Mouse (Mus musculus) left cerebral cortex, postnatal 25 days (tissue): ENCODE measurements at regions not wholly inside any gene's neighbourhood (a gene's known extent, or its start where the extent isn't known, plus 50 kb on each side); places are given as distances from the start of the nearest gene placed in this dataset.

ENCODE experiments used
- DNase-seq, 2 experiments: peaks; one replicate each; pipeline ENCODE4 v3.0.0; 2022; ENCODE audit warnings: low spot score in 2 of 2, mixed read lengths in 1 of 2
- intact Hi-C: fragments of 180-260 bp; cut with DNase I; formaldehyde crosslinking; loops from one replicate; pipeline ENCODE4 v1.15.1; 2025

DNA sequence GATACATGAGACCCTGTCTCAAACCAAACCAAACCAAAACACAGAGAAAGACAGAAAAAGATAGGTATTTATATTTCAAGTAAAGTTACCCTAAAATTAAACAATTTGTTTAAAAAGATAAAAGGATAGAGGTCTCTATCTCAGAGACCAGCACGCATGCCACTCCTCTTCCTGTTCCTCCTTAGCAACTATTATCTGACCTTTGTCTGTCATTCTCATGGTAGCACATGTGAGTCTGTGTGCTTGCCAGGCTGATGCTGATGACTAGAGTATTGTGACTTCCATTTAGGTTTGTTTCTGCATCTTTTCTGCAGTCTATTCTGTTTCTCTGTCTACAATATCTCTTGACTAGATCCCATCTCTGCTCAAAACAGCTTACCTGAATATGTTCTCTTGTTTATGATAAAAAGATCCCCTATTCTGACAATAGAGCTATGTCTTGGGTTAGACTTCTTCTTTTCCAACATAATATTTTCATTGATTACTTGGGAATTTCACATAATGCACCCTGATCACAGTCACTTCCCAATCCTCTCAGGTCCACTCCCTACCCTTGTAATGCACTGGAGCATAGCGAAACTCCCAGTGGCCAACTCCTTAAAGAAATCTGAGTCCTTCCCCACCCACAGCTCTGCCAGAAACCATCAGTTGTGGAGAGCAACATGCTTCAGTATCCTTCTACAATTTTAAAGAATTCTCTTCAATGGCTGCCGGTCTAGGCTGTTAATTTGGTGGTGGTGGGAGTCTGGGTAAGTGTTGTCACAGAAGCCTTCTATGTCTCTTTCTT is 115.7 kb upstream of the Nrp1 start:
- intact Hi-C loops = no loop called here
- DNase-seq = no peak

DNA sequence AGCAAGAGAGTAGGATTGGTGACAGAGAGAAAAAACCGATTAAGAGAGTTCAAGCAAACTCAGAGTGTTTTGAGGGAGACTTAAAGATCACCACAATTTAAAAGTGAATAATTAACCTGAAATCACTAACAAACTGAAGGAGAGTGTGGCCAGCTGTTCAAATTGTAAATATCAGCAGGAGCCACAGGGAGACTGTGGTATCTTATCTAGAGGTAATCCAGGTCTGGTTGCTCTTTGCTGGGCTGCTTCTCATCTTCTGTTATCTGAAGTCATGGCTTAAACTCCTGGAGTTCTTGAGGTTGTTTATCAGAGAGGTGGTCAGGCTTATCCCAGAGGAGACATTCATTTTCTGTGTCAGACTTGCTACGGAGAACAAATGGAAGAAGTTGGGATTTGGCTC is 106.7 kb upstream of the Nrp1 start:
- intact Hi-C loops = no loop called here
- DNase-seq = no peak

GRCm38 (mm10) chr8:128260836-128261235 is 97.6 kb upstream of the Nrp1 start:
- intact Hi-C loops = no loop called here

DNA sequence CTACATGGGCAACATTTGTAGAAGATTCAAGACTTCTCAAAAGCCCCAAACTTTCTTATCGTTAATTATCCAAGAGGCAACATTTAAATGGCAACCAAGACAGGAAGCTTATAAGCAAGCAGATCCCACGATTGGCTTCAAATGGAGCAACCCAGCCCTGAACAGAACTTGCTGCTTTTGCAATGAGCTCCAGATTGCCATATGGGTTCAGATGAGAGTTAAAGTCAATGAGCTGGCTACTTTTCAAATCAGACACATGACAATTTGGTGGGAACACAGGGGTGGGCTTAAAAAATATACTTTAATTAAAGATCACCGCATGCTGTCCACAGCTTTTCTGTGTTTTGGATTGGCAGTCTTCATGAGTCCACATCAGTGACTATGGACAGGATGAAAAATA is 97.0 kb upstream of the Nrp1 start:
- no peak for DNase-seq
- intact Hi-C loops = no loop called here

More at GRCm38 (mm10) chr8:128260836-128261235, 97.6 kb upstream of the Nrp1 start:
- DNase-seq = no peak

DNA sequence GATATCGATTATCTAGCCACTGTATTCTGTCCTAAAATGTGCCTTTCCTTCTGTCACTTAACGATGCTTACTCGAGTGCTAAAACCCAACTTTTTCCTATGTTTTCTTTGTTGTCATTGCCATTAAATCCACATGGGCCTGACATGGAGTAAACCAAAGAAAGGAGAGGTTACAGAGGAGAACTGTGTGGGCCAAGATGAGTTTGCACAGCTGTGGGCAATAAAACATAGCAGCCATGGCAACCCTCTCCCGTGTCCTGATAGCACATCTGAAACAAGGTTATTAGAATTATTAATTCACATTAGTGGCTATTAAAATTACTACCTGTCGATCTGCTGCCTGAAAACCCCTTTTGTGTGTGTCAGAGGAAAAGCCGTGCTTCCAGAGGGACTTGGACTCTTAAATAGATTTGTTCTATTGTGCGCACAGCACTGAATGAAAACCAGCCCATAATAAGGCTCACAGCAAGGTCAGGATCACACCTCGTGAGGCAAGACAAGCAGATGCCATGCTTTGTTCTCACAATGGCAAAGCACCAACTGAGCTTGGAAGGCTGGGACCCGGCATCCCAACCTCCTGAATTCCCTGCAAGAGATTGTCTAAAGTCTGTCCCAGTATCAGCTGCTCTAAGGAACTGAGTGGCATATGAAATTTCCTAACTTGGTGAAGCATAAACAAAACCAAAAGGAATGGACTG is 95.0 kb upstream of the Nrp1 start:
- intact Hi-C loops = no loop called here
- DNase-seq = no peak

GRCm38 (mm10) chr8:128267261-128267660 is 91.1 kb upstream of the Nrp1 start:
- DNase-seq = no peak
- intact Hi-C loops = no loop called here

DNA sequence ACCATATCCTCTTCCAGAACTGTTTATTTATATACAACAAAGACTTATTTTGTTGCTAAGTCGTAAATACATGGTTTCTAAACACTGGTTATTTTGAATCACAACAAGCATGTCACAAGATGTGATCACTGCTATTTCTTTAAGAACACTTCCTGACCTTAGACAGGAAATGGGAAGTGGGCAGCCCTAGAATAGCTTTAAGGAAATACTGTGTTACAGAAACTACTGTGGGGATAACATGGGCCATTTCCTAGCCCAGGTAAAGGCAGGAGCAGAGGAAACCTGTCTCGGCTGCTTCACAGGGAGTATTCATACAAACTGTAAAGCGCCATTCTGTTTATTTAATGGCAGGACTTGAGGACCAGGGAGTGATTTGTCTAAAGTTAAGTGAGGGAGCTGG is 90.4 kb upstream of the Nrp1 start:
- intact Hi-C loops = no loop called here
- DNase-seq = no peak

- DNase-seq = no peak
- intact Hi-C loops = no loop called here
Observed at GRCm38 (mm10) chr8:128269546-128269945, 88.9 kb upstream of the Nrp1 start.

DNA sequence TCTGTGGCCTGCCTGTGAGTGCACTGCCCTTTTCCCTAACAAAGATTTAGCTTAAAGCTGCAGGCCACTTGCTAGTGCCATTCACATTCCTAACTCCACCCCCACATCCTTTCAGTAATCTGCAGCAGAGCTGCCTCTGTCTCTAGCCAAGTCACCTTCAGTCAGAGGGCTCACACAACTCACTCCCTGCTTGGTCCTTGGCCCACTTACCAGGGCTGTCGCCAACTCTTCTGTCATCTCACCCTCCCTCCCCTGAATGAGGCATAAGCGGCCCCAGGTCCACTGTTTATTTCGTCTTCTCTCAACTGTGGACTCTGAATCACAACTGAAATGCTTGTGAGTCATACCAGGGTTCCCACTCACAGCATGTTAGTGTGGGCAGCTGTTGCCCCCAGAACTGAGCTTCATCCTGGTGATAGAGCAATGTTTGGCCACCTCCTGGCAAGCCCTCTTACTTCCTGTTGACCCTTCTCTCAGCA is 85.5 kb upstream of the Nrp1 start:
- intact Hi-C loops = no loop called here

GRCm38 (mm10) chr8:128276475-128276874 is 81.9 kb upstream of the Nrp1 start:
- no peak for DNase-seq
- intact Hi-C loops = no loop called here

More for the DNA sequence above, 85.5 kb upstream of the Nrp1 start:
- peak; percentile 10 to 83 for DNase-seq

- no peak for DNase-seq
- intact Hi-C loops = no loop called here
Observed at GRCm38 (mm10) chr8:128282802-128283201, 75.6 kb upstream of the Nrp1 start.

GRCm38 (mm10) chr8:128283365-128283764 is 75.0 kb upstream of the Nrp1 start:
- no peak for DNase-seq
- intact Hi-C loops = no loop called here

DNA sequence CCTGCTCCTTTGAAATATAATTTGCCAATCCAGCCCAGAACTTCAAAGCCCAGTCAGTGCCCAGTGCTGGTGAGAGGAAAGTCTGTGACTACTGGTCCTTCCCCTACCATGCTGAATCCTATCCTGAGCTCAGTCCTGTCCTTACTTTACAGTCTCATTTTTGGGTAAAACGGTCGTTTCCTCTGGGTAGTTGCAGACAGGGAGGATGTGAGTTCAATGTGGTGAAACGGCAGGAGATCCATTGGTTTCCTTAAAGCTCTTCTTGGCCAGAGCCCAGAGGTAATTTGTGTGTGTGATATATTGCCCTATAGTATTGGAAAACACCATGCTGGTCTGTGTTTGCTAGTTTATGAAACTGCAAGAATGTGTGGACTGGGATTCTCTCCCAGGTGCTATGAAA is 73.6 kb upstream of the Nrp1 start:
- DNase-seq = no peak
- intact Hi-C loops = no loop called here

DNA sequence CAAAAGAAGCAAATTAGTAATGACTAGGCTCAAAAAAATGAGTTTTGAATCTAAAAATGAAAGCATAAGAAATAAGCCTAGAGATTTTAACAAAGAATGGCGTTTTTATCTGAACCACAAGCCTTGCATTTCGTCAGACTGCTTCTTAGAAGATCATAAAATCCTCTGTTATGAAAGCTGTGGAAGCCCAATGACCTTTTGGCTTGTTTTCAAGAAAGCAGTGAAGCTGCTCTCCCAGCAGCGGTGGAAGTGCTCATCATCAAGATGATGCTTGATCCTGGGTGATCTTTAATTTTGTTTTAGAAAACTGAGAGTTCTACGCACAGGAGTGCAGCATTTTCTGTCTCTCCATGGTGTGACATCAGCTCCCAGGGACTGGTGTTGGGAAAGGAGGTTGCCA is 68.3 kb upstream of the Nrp1 start:
- DNase-seq = no peak
- intact Hi-C loops = no loop called here

DNA sequence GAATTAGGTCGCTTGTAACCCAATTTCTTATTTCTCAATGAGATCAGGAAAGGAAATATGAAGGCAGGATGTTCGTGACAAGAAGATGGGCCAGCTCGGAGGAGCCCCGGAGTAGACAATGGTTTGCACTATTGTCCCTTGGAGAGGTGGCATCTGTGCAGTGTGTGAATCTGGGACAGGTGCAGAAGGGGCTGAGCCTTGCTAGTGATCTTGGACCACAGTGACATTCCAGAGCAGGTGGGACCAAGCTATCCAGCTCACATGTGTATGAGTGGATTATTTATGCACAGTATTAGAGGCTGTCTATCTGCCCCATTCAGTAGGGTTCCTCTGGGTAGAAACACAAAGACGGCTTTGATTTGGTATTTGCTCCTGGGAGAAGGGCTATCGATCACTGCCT is 66.0 kb upstream of the Nrp1 start:
- intact Hi-C loops = no loop called here
- DNase-seq = no peak

DNA sequence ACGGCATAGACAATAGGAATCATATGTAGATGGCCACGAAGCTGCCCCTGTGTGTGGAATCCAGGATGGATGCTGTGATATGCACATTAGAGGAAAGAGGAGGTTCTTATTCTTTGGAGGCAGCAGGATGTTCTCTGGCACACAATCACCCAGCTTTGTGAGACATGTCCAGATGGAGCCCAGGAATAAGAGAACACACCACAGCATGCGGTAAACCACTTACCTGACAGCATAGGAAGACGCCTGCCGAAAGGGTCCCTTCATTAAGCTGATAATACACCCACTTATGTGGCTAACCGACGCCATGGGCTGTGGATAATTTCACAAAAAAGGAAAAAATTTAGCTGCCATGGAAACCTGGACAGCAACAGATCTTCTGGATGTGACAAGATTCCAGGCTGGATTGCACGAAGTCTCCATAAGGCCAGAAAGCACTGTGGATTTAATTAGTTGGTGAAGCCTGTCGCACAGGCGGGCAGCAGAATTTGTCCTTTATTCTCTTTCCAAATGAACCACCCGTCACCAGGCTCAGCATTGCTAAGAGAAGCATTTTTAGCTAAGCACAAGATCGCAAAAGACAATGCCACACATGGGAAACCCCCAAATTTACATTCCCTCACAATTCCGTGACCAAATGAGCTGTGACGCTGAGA is 61.5 kb upstream of the Nrp1 start:
- DNase-seq = peak; percentile 32 to 63
- intact Hi-C loops = no loop called here

- intact Hi-C loops = no loop called here
- peak; percentile 7 to 20 for DNase-seq
Observed at GRCm38 (mm10) chr8:128302322-128302721, 56.1 kb upstream of the Nrp1 start.
